Mouse (Mus musculus) layer of hippocampus, postnatal 25 days (tissue): ENCODE results near the gene Ankrd31. TPM values are rescaled to one million over a fixed set of nuclear protein-coding genes. Genes with fewer than 3 reads are reported as not detected.
"Not testable (repeated sequence)": the region's sequence is repeated elsewhere in the genome, so short reads cannot be mapped to it uniquely, and the experiment has no call there.

ENCODE experiments used
- DNase-seq, 2 experiments: peaks; one replicate each; pipeline ENCODE4 v3.0.0; 2022; ENCODE audit warnings: mixed read lengths in 2 of 2, low spot score in 1 of 2; ENCODE audit errors: extremely low spot score in 1 of 2
- total RNA-seq, 2 experiments: library from RNA; stranded (reverse); gene quantifications; 2 replicates each; pipeline ENCODE4 v1.2.3; 2021

The Ankrd31 gene
- under 1 TPM; 0.22 to 0.77 TPM for total RNA-seq

DNA sequence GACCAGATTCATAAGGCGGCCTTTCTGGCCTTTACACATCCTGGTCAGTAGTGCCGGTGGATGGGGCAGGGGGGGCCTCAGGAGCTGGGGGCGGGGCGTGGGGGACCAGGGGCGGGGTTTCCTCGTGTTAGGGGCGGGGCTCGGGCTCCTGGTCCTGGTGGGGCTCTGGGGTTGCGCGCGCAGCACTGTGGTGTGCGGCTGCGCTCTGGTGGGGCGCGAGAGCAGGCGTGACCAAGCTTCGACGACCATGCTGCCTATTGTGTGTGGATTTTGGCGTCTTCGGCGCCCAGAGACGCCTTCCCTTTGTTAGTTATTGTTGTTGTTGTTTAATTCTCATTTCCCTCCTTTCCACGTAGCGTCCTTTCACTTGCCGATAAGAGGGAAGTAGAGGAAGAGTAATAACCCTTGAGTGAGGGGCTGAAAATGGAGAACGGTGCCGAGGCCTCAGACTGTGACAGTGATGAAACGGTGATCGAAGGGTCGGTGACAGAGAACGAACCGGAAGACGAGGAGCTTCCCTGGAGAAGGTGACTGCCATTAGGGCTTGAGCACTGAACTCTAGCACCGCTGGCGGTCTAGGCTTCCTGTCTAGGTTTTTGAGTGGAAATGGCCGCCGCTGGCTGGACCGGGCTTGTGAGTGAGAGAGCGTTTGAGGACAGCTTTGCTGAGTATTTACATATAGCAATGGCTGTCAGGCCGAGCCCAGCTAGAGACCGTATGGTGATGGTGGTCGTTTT lies at the start of gene Ankrd31:
TSS of gene Ankrd31 (plus strand) at position 164 of the 737 bp plus-strand sequence.
- no peak for DNase-seq

DNA sequence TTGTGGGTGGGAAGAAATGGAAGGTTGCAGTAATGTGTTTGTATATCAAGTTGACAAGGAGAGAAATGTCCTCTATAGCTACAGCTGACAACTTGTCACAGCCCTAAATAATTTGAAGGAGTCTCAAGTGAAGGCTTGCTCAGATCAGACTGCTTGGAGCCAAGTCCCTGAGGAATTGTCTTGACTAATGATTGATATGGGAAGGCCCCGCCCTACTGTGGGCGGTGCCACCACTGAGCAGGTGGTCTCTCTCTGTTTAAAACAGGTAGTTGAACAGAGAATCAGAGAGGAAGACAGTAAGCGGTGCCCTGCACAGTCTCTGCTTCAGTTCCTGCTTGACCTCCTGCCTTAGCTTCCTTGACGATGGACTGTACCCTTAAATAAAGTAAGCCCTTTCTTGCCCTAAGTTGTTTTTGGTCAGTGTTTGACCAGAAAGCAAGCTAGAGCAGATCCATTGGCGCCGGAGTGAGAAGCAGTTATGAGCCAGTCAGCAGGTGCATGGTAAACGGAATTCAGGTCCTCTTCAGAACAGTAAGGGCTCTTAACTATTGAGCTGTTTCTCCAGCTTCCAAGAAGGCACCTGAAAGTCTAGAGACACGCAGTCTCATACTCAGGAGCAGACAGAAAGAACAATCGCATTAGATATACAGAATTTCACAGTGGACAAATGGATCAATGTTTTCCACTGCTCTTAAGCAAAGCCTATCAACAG lies 45.3 kb upstream of the Ankrd31 start:
- no peak for DNase-seq

DNA sequence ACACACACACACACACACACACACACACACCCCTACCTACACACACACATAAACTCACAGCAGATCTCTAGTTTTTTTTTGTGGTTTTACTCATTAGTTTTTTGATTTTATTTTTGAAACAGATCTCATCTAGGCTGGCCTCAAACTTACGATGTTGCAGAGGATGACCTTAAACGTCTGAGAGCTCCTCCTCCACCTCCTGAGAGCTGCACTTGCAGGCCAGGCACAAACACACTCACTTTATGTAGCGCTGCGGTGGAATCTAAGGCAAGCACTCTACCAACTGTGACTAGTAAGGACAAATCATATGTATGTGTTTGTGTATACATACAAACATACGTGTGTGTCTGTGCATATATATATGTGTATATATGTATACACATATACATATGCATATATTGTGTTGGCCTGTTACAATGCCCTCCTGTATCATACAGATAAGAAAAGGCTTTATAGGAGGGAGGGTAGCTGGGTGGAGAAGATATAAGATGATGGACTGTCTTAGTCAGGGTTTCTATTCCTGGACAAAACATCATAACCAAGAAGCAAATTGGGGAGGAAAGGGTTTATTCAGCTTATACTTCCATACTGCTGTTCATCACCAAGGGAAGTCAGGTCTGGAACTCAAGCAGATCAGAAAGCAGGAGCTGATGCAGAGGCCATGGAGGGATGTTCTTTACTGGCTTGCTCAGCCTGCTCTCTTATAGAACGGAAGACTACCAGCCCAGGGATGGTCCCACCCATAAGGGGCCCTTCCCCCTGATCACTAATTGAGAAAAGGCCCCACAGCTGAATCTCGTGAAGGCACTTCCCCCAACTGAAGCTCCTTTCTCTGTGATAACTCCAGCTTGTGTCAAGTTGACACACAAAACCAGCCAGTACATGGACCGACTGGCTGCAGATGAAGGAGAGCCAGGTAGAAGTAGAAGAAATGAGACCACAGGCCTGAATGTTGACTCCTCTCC lies 38.5 kb upstream of the Ankrd31 start:
- no peak for DNase-seq

DNA sequence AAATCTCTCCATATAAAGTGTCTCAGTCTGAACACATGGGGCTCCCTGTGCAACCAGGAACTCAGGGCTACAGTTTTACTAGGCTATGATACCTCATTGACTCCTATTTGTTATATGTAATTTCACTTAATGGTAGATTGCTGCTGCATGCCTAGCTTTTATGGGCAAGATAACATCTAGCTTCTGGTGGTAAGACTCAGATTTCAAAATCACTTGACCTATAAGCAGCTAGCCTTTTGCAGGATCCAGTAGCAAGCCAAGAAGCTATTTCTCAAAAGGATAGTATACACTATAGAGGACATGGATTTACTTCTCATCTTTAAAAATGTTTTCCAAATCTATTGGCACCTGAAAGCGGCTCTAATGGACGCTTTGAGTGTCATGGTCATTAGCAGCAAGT lies 31.8 kb upstream of the Ankrd31 start:
- DNase-seq = no peak

- DNase-seq = no peak
Observed at GRCm38 (mm10) chr13:96717821-96718220, 30.3 kb upstream of the Ankrd31 start.

- no peak for DNase-seq
Observed at GRCm38 (mm10) chr13:96720003-96720402, 28.1 kb upstream of the Ankrd31 start.

DNA sequence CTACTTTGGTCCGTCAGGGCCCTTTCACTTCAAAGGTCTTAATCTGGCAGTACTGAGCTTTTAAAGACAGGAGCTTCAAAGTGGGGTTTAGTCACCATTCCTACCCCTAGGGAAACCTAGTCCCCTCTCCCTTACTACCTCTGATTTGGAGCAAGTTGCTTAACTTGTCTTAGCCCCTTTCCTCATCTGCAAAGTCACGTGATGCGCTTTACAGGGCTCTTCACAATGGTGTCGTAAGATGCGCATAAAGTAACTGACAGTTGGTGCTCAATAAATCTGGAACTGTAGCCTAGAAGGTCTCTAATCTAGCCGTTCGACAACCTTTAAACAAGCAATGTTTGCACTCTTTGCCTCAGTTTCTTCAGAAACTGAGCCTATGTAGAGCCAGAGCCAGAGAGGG lies 19.8 kb upstream of the Ankrd31 start:
- DNase-seq = no peak

DNA sequence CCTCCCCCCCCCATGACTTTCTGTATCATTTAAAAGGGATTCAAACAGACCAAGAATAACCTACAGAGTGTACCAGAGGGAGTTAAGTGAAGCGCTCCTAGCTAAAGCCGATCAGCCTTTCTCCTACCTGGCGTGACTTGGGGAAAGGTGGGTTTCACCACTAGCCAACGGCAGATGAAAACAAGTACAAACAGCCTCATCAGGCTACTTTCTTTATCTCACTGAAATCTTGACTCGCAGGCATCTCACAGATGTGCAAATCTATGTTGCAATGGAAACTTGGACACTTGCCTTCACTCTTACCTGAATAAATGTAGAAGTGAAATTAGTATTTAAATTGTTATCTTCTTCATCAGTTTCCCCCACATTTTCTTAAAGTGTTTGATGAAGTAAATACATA lies 18.9 kb upstream of the Ankrd31 start:
- DNase-seq = no peak

GRCm38 (mm10) chr13:96730116-96730515 lies 18.0 kb upstream of the Ankrd31 start:
- no peak for DNase-seq

DNA sequence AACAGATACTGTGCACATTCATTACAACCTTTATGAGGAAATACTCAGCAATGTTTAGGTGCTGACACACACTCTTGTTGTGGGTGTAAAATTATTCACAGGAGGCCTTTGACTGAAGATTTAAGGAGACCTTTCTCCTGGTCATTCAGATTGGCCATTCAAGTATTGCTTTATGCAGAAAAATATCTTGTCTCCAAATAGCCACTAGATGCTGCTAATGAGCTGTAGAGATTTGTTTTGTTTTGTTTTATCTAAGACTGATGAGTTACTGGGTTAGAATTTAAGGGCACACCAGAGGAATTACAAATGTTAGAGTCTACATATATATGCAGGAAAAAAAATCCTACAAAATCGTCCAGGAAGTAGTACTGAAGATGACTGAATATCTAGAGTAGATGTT lies 12.9 kb upstream of the Ankrd31 start:
- no peak for DNase-seq

GRCm38 (mm10) chr13:96740159-96740558 lies 7.9 kb upstream of the Ankrd31 start:
- no peak for DNase-seq

- no peak for DNase-seq
Observed at GRCm38 (mm10) chr13:96742871-96743270, 5.2 kb upstream of the Ankrd31 start.

DNA sequence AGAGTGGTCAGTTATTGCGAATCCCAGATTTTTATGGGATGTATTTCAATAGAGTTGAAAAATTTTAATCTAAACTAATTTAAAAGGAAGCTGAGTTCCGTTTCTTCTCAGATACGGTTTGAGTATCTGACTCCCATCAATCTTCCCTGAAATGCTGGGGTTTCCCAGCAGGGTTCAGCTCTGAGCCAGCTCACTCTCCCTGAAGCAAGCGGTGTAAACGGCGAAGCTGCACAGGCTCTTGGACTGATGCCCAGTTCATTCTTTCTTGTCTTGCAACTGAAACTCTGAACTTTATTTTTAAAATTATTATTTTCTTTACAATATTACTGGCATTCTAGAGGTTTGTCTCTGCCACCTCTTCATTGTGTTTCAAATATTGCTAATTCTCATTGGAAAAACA lies 2.0 kb upstream of the Ankrd31 start:
- no peak for DNase-seq

GRCm38 (mm10) chr13:96749859-96750258 lies 1.8 kb downstream of the Ankrd31 start:
- no peak for DNase-seq

- DNase-seq = no peak
Observed at GRCm38 (mm10) chr13:96760848-96761247, 12.8 kb downstream of the Ankrd31 start.

DNA sequence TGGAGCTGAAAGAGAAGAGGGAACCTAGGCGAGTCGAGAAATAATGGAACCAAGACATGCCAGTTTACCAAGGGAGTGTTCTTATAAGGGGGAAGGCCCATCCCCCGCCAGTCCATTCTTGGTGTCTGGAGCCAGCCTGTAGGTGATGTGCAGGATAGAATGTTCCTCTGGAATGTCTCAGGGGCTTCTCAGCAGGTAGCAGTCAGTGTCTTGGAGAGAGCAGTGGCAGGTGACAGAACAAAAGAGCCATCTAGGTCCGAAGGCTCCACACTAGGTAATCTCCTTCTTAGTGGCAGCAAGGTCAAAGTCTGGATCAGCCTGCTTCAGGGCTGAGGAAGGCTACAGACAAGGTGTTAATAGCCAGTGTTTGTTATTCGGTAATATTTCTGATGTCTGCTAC lies 38.0 kb downstream of the Ankrd31 start:
- DNase-seq = not testable (repeated sequence)

- DNase-seq = no peak
Observed at GRCm38 (mm10) chr13:96793451-96793850, 45.4 kb downstream of the Ankrd31 start.

GRCm38 (mm10) chr13:96795301-96795700 lies 47.2 kb downstream of the Ankrd31 start:
- no peak for DNase-seq

DNA sequence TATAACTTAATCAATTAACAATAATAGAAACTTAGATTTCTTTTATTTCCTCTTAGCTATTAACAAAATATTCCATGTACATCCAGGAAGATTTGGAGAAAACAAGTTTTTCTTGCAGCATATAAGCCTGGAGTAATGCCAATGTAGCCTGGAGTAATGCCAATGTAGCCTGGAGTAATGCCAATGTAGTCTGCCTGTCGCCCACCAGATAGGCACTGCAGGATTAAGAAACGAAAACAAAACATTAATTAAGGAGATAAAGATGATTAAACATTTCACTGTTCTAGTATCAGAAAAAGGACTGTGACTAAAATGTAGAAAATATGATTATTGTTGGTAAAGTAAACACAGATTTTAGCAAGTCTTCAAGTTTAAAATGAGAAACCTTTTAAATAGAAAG lies 49.4 kb downstream of the Ankrd31 start:
- no peak for DNase-seq

- DNase-seq = no peak
Observed at GRCm38 (mm10) chr13:96849752-96850151, 101.7 kb downstream of the Ankrd31 start.

DNA sequence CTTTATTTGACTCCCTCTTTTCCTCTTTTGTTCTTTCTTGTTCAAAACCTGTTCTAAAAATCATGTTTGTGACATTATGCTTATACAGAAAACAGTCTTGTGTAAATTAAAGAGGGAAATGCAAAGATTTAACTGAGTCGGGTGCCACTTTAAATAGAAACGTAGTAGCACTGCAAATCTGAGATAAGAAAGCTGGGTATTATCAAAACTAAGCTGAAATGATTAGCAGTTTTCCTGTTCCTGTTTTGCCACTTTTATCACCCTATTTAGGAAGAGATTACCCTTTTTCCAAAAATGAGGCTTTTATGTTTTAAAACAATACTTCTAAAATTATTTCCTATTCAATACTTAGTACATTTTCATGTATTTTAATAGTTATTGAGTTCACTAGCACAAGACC lies 104.1 kb downstream of the Ankrd31 start:
- no peak for DNase-seq
